Mouse (Mus musculus) spleen, postnatal 4 days (tissue): ENCODE measurements around the gene Kcnmb2.

Experiments used
- DNase-seq, 2 experiments: peaks; one replicate each; pipeline ENCODE4 v3.0.0; 2022; ENCODE audit warnings: low spot score in 2 of 2

The Kcnmb2 gene

DNA sequence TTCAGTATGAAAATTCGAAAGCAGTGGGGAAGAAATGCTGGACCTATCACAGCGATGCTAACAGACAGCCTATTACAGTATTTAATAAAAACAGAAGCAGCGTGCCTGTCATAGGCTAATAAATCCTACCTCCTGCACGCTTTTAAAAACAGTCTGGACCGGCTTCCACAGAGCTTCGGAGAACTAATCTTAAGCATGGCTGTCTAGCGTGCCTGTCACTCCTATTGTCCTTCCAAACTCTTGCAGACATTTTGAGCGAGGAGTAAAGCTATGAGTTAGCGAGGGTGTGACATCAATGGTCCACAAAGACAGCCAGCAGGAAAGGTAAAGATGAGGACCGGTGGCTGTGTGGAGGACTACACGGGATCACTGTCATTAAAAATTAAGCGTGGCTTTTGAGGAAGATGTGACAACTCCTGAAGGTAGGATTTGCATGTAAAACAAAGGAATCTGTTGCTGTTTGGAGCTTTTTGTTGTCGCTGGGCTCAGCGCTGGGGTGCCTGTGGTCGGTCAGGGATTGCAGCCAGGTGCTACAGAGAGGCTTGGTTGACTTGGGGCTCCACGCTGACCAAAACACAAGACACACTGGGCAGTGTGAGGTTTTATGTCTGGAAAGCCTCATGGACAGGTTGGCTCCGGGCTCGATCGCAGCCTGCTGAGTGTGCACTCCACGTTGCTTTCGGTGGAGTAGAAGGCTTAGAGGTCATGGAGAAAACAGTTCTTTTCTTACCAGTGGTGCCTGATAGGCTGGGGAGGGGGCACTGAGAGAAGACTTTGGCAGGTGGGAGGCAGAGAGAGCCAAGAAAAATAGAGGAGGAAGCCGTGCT, at the start of gene Kcnmb2:
TSS of gene Kcnmb2 (plus strand) at position 4 of the 827 bp plus-strand sequence.
- DNase-seq = no peak

DNA sequence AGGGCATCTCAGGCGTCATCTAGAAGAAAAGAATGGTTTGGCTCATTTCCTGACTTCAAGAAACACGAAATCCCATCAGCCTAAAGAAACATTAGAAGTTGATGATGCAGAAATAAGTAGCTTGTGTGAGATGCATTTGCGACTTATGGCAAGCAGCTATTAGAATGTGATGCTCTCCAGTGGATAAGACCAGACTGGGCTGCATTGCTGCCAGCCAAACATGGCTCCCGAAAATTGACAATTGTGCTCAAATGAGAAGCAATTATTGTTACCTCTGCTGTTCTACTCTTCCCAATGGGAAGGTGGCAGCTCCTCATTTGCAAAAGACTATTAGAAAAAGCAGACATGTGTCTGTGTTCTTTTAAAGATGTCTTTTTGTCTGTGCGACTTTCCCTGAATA, 38.8 kb upstream of the Kcnmb2 start:
- DNase-seq = no peak

DNA sequence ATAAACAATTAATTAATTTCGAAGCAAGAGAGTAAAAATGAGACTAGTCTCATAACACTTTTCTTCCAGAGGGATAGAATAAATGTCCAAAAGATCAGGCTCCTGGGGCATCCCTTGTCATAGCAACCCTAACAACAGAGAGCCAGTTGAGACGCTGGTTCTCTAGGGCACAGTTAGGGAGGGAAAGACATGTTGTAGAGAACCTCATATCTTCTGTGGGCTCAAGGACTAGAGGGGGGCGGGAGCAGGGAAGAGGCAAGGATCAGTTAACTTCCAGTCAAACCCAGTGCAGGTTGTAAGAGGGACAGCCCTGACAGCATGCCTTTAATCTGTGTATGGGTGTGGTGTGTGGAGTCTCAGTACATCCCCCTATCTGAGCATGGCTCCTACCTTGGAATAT, 38.2 kb upstream of the Kcnmb2 start:
- no peak for DNase-seq

DNA sequence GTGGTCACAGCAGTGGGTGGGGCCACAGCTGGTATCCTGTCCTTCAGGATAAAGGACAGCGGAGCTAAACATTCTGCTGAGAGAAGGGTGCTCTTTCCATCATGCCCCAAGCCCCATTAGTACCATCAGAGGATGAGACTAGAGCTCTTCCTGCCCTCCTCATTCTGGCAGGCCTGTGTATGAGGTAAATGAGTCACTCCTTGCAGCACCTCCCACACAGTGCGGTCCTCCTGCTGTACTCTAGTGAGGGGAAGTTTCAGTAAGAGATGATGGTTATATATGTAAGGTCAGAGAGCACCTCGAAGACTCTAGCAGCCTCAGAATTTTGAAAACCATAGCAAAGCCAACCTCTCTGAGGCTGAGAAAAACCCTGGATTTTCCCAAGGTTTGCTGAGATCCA, 30.8 kb upstream of the Kcnmb2 start:
- DNase-seq = no peak

DNA sequence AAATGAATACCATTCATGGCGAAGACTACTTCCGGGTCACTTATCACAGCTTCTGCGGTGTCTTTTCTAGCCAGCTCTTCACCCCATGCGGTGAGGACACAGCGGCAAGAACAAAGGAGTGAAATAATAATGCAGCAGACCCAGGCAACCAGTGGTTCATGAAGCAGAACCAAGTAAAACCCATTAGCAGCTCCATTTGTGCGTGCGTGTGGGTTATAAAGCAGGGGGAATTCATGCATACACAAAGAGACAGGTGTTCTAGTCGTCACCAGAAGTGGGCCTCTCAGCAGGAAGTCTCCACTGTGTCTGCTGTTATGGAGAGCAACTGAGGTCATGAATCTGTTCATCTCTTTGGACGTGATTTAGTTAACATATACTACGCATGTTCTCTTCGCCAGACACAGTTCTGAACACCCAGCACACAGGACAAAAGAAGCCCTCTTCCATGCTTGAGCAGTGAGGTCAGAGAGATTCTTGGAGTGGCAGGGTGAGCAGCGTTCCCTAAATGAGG, 19.6 kb upstream of the Kcnmb2 start:
- no peak for DNase-seq

DNA sequence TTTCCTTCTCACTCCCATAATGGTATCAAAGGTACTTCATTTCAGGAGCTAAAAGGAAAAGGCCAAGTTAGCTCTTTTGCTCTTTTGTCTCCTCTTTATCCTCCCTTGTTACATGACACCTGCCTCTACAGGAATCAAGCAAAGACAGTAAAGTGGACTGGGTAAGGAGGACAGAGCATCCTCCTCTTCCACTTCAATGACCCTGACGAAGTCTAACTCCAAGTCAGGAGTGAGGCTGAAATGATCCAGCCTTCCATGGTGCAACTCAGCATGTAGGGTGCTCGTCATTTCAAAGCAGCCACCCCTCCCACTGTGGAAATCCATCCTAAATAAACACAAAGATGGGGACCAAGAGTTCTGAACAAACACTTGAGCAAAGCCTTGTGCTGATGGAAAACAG, 9.7 kb upstream of the Kcnmb2 start:
- no peak for DNase-seq

DNA sequence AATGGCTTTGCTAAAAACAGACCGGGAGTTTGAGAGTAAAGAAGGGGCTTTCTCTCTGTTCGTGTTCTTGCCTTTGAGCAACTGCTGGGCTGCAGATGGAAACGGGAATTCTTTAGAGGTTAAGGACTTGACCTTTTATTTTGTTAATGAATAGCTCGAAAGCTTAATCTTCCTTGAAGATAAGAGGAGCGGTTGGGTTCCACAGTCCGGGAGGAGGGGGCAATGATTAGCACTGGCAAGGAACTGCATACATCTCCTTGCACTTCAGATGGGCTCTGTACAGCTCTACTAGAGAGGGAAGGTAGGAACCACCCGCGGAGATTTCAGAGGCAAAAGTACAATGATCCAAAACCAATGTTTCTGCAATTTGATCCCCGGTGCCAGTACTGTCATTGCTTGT, 1.2 kb downstream of the Kcnmb2 start:
- DNase-seq = no peak

DNA sequence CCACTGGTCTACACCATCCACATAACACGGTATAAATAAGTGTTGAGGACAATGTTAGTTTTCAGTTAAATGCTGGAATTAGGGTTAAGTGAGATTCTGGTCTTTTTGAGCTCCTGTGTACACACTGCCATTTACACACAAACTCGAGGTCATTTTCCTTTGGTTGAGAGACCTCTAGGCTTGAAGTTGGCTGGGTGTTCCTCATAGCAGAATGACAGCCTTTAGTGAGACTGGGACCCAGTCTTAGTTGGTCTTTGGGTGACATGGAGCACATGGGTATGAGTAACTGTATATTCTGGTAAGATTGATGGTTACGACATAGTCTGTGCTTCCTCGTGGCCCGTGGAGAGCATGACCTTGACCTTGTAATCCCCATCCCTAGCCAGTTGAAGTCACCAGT, 1.8 kb downstream of the Kcnmb2 start:
- DNase-seq = no peak

DNA sequence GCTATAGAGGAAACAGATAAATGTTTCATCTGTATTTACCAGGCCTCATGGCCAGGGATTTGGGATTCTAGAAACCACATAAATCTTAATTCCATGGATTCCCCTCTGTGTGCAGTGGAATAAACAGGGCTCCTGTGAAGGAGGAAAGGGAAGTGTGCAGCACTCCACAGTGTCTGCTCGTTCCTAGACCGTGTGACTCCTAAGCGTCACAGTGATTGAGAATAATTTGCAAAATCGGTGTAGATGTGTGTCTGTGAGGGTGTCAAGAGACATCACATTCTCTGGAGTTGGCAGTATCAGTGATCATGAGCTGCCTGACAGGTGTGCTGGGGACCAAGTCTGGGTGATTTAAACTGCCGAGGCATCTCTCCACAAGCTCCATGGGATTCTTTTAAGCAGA, 8.9 kb downstream of the Kcnmb2 start:
- no peak for DNase-seq

DNA sequence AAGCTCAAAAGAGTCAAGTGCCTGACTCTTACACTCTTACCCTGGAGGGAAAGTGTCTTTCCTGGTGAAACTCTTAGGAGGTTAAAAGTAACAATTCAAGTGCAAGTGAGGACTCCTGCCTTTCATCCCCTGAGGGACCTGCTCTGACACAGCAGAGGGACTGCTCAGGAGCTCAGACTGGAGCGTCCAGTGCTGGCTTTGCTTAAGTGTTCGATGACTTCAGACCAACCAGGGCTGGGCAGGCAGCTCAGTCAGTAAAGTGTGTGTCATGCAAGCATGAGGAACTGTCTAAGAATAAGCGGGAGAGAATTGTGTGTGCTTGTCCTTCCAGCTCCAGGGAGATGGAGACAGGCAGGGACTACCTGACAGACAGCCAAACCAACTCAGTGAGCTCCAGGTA, 9.4 kb downstream of the Kcnmb2 start:
- no peak for DNase-seq

DNA sequence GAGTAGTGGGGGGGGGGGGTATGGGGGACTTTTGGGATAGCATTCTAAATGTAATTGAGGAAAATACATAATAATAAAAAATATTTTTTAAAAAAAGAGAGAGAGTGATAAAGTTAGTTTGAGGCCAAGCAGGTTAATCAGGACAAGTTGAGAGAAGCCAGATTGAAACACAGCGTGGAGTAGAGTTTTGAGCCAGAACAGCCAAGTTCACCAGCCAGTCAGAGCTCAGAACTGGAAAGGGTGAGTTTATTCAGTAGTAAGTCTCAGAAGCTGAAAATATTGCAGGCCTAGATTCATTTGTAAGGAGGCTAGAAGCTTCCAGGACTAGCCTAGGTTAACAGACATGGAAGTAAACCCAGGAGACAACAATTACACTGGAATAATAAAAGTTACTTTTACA, 26.2 kb downstream of the Kcnmb2 start:
- DNase-seq = no peak

DNA sequence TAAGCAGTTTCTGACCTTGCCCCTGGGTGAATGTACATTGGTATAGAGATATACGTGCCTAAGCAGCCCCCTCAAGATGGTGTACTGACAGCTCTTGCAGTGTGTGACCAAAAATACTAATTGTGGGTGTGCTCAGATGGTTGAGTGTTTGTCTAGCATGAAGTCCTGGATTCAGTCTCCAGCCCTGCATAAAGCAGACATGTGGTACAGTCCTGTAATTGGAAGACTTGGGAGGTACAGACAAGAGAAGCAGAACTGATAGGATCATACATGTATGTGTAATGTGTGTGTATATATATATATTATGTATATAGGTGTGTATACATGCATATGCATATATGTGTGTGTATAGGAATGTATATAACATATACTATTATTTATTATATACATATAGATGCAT, 32.4 kb downstream of the Kcnmb2 start:
- DNase-seq = no peak

DNA sequence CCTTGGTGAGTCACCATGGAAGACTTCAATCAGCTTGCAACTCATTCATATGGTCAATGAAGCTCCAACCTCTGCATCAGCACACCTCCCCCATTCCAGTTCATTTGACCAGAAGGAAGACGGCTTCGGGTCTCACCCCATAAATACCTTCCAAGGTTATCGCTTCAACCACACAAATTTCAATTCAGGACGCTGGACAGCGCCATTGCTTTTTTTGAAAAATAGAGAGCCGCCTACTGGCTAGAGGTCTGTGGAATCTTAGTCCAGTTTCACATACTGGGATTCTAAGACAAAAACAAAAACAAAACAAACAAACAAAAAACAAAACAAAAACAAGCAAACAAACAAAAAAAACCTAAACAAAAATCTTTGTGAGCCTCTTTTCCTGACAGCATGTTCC, 39.2 kb downstream of the Kcnmb2 start:
- no peak for DNase-seq

DNA sequence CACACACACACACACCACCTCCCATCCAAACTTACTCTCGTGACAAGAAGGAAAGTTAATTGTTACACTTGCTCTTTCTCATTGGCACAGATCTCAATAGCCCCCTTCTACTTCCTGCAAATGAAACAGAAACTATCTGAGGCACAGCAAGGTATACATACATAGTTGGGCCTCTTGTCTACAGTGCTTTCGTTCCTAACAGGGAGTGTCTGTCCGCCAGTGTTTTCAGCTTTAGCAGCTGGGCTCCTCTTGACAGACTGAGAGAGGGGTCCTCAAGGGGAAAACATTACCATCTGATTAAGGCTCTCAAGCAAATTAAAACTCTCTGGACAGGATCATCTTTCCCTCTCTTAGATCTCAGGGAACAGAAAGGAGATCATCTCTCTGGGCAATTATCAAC, 51.9 kb downstream of the Kcnmb2 start:
- no peak for DNase-seq

DNA sequence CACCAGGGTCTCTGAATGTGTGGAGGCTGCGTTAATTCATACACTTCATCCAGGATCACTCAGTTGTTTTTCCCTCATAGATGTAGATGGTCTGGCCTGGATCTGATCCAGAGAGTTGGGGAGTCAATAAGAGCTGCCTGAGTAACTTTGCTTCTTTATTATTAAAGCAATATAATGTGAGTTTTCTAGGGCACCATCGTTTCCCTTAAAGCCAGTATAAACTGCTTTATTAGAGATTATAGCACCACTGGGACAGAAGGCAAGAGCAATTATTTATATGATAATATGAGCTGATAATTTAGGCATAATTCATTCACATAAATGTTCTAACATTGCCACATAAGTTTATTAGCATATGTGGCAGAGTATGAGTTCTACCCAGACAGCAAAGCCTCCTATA, 52.7 kb downstream of the Kcnmb2 start:
- DNase-seq = no peak

DNA sequence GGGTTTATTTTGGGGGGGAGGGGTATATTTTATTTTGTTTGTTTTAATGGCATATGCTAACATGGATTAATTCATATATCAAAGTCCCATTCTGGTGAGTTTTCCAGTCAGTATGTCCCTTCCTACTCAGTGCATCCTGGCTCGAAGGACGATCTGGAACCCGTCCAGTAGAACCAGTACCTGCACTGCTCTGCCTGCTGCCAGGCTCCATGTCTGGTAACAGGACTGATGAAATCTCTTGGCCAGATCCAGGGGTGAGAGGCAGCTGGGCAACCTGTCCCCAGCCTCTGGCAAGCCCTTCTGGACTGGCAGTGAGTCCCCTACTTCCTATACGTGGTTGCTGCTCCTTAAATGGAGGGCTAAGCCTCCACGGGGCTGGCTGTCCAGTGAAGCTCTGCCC, 57.5 kb downstream of the Kcnmb2 start:
- DNase-seq = no peak

DNA sequence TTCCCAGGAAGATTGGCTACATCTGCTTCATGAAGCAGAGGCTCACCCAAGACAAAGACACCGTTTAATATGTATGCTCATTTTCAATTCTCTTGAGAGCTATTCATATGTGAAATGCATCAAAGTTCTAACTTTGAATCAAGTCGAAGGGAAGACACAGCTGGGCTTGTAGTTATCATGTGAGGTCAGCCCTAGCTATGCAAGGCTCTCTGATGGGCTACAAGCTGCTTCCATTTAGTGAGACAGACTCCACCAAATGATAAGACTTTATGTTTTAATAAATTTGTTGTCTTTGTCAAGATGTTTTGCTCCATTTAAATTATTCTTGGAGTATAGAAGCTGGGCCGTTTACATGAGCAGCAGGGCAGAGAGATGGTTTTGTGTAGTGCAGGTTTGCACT, 58.9 kb downstream of the Kcnmb2 start:
- no peak for DNase-seq

DNA sequence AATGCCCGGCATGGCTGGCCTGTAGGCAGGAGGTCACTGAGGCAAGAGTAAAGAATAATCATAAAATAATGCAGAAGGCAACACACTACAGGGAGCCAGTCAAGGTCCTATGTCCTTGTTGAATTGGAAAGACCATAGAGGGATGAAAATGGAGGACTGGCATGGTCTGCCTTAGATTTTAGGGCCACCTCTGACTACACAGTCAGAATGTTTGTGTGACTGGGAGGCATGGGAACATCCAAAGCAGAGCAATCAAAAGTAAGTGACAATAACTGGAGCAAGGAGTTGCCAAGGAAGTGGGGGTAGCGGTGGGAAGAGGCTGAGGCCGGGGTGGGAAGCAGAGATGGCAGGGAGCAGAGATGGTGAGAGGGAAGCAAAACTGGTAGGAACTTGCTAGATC, 60.8 kb downstream of the Kcnmb2 start:
- DNase-seq = no peak

DNA sequence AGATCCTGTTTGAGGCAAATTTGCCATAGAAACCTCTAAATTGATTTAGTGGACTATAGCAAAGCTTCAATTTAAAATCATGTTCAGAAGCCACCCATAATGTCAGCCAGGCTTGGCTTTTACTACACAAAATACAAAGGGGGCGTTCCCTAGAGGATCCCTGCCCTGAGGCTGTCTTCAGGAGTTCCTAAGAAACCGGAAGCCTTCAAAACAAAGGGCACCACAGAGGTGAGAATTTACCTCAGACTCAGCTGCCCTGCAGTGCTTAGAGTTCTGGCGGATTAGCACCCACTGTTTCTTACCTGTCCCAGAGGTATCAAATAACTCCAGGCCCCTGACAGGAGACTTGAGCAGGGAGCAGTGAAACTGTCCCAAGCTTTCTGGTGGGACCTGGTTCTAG, 77.4 kb downstream of the Kcnmb2 start:
- DNase-seq = no peak

DNA sequence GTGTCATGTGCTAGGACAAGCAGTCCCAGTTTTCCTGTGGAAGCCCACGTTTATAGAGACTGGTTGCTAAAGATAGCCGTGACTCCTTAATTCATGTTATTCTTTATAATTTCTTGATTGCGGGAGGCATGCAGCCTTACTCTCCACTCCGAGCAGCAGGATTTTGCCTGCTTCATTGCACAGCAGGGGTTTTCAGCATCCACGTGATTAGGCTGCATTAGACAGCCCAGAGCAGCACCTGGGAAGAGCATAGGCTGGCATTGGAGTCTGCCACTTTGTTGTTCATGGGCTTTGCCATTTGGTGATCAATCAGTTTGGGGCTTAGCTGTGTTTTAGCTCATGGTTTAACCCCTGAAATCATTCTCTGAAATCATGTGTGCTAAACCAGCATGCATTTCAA, 80.1 kb downstream of the Kcnmb2 start:
- DNase-seq = no peak

DNA sequence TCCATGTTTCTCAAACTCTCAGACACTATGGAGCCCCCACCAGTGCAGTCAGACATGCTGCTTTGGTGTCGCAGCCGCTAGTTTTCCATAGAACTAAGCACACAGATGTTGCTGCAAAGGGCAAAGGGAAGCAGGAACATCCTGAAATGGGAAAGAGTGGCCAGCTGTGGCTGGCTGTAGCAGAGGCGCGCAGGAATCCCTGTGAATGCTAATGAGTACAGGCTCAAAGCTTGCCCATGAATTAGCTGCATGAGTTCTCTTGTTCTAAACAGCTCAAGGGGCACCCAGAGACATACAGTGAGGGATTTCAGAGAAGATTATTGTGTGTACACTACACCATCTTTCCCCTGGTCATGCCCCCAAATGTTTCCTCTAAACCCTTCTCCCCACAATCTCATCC, 82.8 kb downstream of the Kcnmb2 start:
- no peak for DNase-seq

DNA sequence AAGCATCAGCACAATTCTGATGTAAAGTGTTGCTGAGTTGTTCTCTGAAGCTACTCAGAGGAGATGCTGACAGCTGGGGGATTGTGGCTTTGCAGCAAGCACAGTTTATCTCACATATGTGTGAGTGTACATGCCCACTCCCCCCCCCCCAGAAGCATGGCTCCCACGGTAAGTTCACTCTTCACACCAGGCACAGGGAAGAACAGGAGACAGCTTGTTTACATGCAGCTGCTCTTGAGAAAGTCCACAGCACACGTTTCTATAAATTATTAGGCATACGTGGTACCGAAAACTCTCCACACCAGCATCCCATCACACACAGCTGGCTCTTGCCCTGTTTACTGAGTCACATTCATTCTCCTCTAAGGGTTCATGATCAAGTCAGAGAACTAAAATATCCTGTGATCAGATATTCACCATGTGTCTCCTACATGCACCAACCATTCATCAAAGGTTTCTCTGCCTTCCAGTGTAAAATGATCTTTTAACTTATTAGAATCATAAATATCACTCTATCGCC, 89.3 kb downstream of the Kcnmb2 start:
- no peak for DNase-seq

DNA sequence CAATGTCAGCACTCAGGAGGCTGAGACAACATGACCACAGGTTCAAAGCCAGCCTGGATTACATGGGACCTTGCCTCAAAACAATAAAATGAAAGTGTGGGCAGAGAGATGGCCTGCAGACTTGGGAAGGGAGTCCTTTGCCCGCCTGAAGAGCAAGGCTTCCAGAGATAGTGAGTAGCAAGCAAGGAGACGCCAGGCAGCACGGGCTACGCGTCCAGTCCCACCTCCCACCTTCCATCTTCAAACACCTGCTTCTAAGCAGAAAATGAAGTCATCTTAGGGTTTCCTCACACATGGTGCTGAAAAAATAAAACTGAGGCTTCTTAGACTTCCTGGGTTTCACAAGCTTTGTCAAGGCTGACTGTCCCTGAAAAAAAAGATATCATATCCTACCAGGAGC, 109.3 kb downstream of the Kcnmb2 start:
- DNase-seq = no peak
